Mouse (Mus musculus) kidney, adult 2 months (tissue): Measurements from ENCODE around the gene Prom1.

ENCODE experiments used
- CTCF ChIP-seq: fragments of 200-500 bp; conservative IDR thresholded peaks from 2 replicates; pipeline ENCODE4 v1.5.1; 2011; ENCODE audit warnings: low read depth, mild to moderate bottlenecking, control low read depth, low read length, moderate library complexity, mixed read lengths; ENCODE audit not compliant: insufficient read depth, insufficient read length
- POLR2A ChIP-seq: fragments of 200-500 bp; IDR thresholded peaks from one replicate; pipeline ENCODE4 v1.6.1; 2011; ENCODE audit warnings: low read depth, low read length, control low read depth

GRCm38 (mm10) chr5:44085871-44086270 lies 16.0 kb downstream of the Prom1 start:
- TF ChIP-seq CTCF = no peak
- TF ChIP-seq POLR2A = no peak
